Mouse (Mus musculus): ENCODE data around the gene Pde4b. TPM values are rescaled to one million over a fixed set of nuclear protein-coding genes. Genes with fewer than 3 reads are reported as not detected.

Gene Pde4b
- polyA plus RNA-seq, 1 experiment, result 0.81 TPM

- no peak overlapping the region for H3K9ac ChIP-seq (ENCODE audit: low read depth, poor library complexity, severe bottlenecking)
- no peaks in the 10 kb centered on the region for H3K27me3 ChIP-seq (ENCODE audit: control insufficient read depth, insufficient read depth, low read length, poor library complexity, severe bottlenecking)
- H3K36me3 ChIP-seq (ENCODE audit: control insufficient read depth, insufficient read depth, low read length, poor library complexity, severe bottlenecking), result no peaks in the 10 kb centered on the region
- H3K27ac ChIP-seq (ENCODE audit: insufficient read depth, low read length), result no peak overlapping the region
- no peak for TF ChIP-seq POLR2A (IDR thresholded peaks at IDR 0.05; ENCODE audit: insufficient read depth, low read length)
- TF ChIP-seq EP300 (IDR thresholded peaks at IDR 0.05; ENCODE audit: insufficient read depth, low read depth, low read length), result no peak
- TF ChIP-seq CTCF (IDR thresholded peaks at IDR 0.05; ENCODE audit: low read depth, low read length), result no peak
- H3K9me3 ChIP-seq (replicated peaks; ENCODE audit: control insufficient read depth, insufficient read depth, low read length, poor library complexity, severe bottlenecking), result no peaks in the 10 kb centered on the region
- H3K4me1 ChIP-seq (ENCODE audit: control insufficient read depth, insufficient read depth, low read length), result no peaks in the 10 kb centered on the region
- no peak overlapping the region for H3K4me3 ChIP-seq (ENCODE audit: low read depth, low read length)
Measured at GRCm38 (mm10) chr4:102594506-102594905, 507.2 kb downstream of the Pde4b start.

GRCm38 (mm10) chr4:102603968-102604367 is 516.6 kb downstream of the Pde4b start:
- H3K9ac ChIP-seq (ENCODE audit: low read depth, poor library complexity, severe bottlenecking), result no peak overlapping the region
- H3K9me3 ChIP-seq (replicated peaks; ENCODE audit: control insufficient read depth, insufficient read depth, low read length, poor library complexity, severe bottlenecking), result no peaks in the 10 kb centered on the region
- no peak overlapping the region for H3K4me3 ChIP-seq (ENCODE audit: low read depth, low read length)
- H3K36me3 ChIP-seq (ENCODE audit: control insufficient read depth, insufficient read depth, low read length, poor library complexity, severe bottlenecking), result no peaks in the 10 kb centered on the region
- peak; percentile 53; the same call in 1 of the 2 replicates for TF ChIP-seq EP300 (IDR thresholded peaks at IDR 0.05; ENCODE audit: insufficient read depth, low read depth, low read length)
- no peak for TF ChIP-seq CTCF (IDR thresholded peaks at IDR 0.05; ENCODE audit: low read depth, low read length)
- H3K4me1 ChIP-seq (ENCODE audit: control insufficient read depth, insufficient read depth, low read length), result peaks cover 2% of the 10 kb centered on the region
- H3K27ac ChIP-seq (ENCODE audit: insufficient read depth, low read length), result no peak overlapping the region
- H3K27me3 ChIP-seq (ENCODE audit: control insufficient read depth, insufficient read depth, low read length, poor library complexity, severe bottlenecking), result no peaks in the 10 kb centered on the region

GRCm38 (mm10) chr4:102605231-102605630 is 517.9 kb downstream of the Pde4b start:
- no peak overlapping the region for H3K27ac ChIP-seq (ENCODE audit: insufficient read depth, low read length)
- no peak overlapping the region for H3K9ac ChIP-seq (ENCODE audit: low read depth, poor library complexity, severe bottlenecking)
- no peaks in the 10 kb centered on the region for H3K36me3 ChIP-seq (ENCODE audit: control insufficient read depth, insufficient read depth, low read length, poor library complexity, severe bottlenecking)
- no peaks in the 10 kb centered on the region for H3K27me3 ChIP-seq (ENCODE audit: control insufficient read depth, insufficient read depth, low read length, poor library complexity, severe bottlenecking)
- H3K4me3 ChIP-seq (ENCODE audit: low read depth, low read length), result no peak overlapping the region
- H3K9me3 ChIP-seq (replicated peaks; ENCODE audit: control insufficient read depth, insufficient read depth, low read length, poor library complexity, severe bottlenecking), result no peaks in the 10 kb centered on the region
- no peak for TF ChIP-seq POLR2A (IDR thresholded peaks at IDR 0.05; ENCODE audit: insufficient read depth, low read length)
- peaks cover 2% of the 10 kb centered on the region for H3K4me1 ChIP-seq (ENCODE audit: control insufficient read depth, insufficient read depth, low read length)

- Histone ChIP-seq H3K9me3 (replicated peaks; ENCODE audit: control insufficient read depth, insufficient read depth, low read length, poor library complexity, severe bottlenecking) (no peaks in the 10 kb centered on the region), H3K27me3 (ENCODE audit: control insufficient read depth, insufficient read depth, low read length, poor library complexity, severe bottlenecking) (no peaks in the 10 kb centered on the region), H3K4me3 (ENCODE audit: low read depth, low read length) (no peak overlapping the region), H3K4me1 (ENCODE audit: control insufficient read depth, insufficient read depth, low read length) (peaks cover 2% of the 10 kb centered on the region), H3K36me3 (ENCODE audit: control insufficient read depth, insufficient read depth, low read length, poor library complexity, severe bottlenecking) (no peaks in the 10 kb centered on the region), H3K9ac (ENCODE audit: low read depth, poor library complexity, severe bottlenecking) (no peak overlapping the region), H3K27ac (ENCODE audit: insufficient read depth, low read length) (no peak overlapping the region)
- TF ChIP-seq EP300 (IDR thresholded peaks at IDR 0.05; ENCODE audit: insufficient read depth, low read depth, low read length) (0 out of 2 replicates have a peak, but pooled peaks have one; percentile 30), CTCF (IDR thresholded peaks at IDR 0.05; ENCODE audit: low read depth, low read length) (no peak)
Measured at GRCm38 (mm10) chr4:102605722-102606341, 518.5 kb downstream of the Pde4b start.

- Histone ChIP-seq H3K4me3 (ENCODE audit: low read depth, low read length) (no peak overlapping the region), H3K27me3 (ENCODE audit: control insufficient read depth, insufficient read depth, low read length, poor library complexity, severe bottlenecking) (no peaks in the 10 kb centered on the region), H3K9me3 (replicated peaks; ENCODE audit: control insufficient read depth, insufficient read depth, low read length, poor library complexity, severe bottlenecking) (no peaks in the 10 kb centered on the region), H3K4me1 (ENCODE audit: control insufficient read depth, insufficient read depth, low read length) (peaks cover 2% of the 10 kb centered on the region), H3K9ac (ENCODE audit: low read depth, poor library complexity, severe bottlenecking) (no peak overlapping the region), H3K27ac (ENCODE audit: insufficient read depth, low read length) (no peak overlapping the region), H3K36me3 (ENCODE audit: control insufficient read depth, insufficient read depth, low read length, poor library complexity, severe bottlenecking) (no peaks in the 10 kb centered on the region)
- TF ChIP-seq CTCF (IDR thresholded peaks at IDR 0.05; ENCODE audit: low read depth, low read length), result no peak
- TF ChIP-seq EP300 (IDR thresholded peaks at IDR 0.05; ENCODE audit: insufficient read depth, low read depth, low read length), result no peak
- no peak for TF ChIP-seq POLR2A (IDR thresholded peaks at IDR 0.05; ENCODE audit: insufficient read depth, low read length)
Measured at GRCm38 (mm10) chr4:102606825-102607224, 519.5 kb downstream of the Pde4b start.

- no peak overlapping the region for H3K4me3 ChIP-seq (ENCODE audit: low read depth, low read length)
- peaks cover 2% of the 10 kb centered on the region for H3K4me1 ChIP-seq (ENCODE audit: control insufficient read depth, insufficient read depth, low read length)
- H3K9me3 ChIP-seq (replicated peaks; ENCODE audit: control insufficient read depth, insufficient read depth, low read length, poor library complexity, severe bottlenecking), result no peaks in the 10 kb centered on the region
- no peak overlapping the region for H3K9ac ChIP-seq (ENCODE audit: low read depth, poor library complexity, severe bottlenecking)
- H3K27me3 ChIP-seq (ENCODE audit: control insufficient read depth, insufficient read depth, low read length, poor library complexity, severe bottlenecking), result no peaks in the 10 kb centered on the region
- no peaks in the 10 kb centered on the region for H3K36me3 ChIP-seq (ENCODE audit: control insufficient read depth, insufficient read depth, low read length, poor library complexity, severe bottlenecking)
- TF ChIP-seq EP300 (IDR thresholded peaks at IDR 0.05; ENCODE audit: insufficient read depth, low read depth, low read length) (no peak), CTCF (IDR thresholded peaks at IDR 0.05; ENCODE audit: low read depth, low read length) (no peak), POLR2A (IDR thresholded peaks at IDR 0.05; ENCODE audit: insufficient read depth, low read length) (no peak)
- no peak overlapping the region for H3K27ac ChIP-seq (ENCODE audit: insufficient read depth, low read length)
Measured at GRCm38 (mm10) chr4:102607744-102608416, 520.5 kb downstream of the Pde4b start.

Data from ES-Bruce4 (cell line).